Mouse (Mus musculus): ENCODE results near the gene Gm20388. TPM values are rescaled to one million over a fixed set of nuclear protein-coding genes. Genes with fewer than 3 reads are reported as not detected.
A peak's percentile ranks its signal among the peaks of the same experiment; 100 is the strongest.

Gene Gm20388
- polyA plus RNA-seq, 1 experiment: not detected

DNA sequence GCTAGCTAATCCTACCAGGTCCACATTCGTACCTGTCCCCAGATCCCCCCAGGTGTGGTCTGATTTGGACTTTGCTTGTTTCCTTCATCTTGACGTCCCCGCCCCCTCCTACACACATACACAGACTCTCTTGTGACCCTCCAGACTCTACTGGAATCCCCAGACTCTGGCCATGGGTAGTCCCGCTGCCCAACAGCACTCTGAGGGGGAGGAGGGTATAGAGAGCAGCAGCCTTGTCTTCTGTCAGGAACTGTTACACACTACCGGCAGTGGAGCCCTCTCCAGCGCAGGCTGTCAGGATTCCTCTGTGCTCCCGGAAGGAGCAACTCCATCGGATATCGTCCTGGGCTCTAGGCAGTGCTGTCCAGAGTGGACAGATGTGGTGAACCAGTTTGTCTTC is 3220.4 kb downstream of the Gm20388 start:
- WGBS: 68% methylated on average over 9 of the region's 9 CpGs
- TF ChIP-seq POLR2A (IDR thresholded peaks at IDR 0.05; ENCODE audit: insufficient read depth, low read depth, low read length) (no peak), CTCF (IDR thresholded peaks at IDR 0.05; ENCODE audit: insufficient read depth, low read depth, low read length) (no peak)
- peaks cover 22% of the 10 kb centered on the region for H3K4me1 ChIP-seq (ENCODE audit: control insufficient read depth, insufficient read depth, low read length)
- no peak overlapping the region for H3K4me3 ChIP-seq (ENCODE audit: insufficient read depth, low read depth, low read length)
- no peak overlapping the region for H3K27ac ChIP-seq (ENCODE audit: insufficient read depth, low read depth, low read length)

- no peak overlapping the region for H3K27ac ChIP-seq (ENCODE audit: insufficient read depth, low read depth, low read length)
- no peak for TF ChIP-seq CTCF (IDR thresholded peaks at IDR 0.05; ENCODE audit: insufficient read depth, low read depth, low read length)
- peaks cover 31% of the 10 kb centered on the region for H3K4me1 ChIP-seq (ENCODE audit: control insufficient read depth, insufficient read depth, low read length)
- no peak overlapping the region for H3K4me3 ChIP-seq (ENCODE audit: insufficient read depth, low read depth, low read length)
- 100% methylated on average over 2 of the region's 2 CpGs for WGBS
These were observed 3222.3 kb downstream of the Gm20388 start for GRCm38 (mm10) chr8:123132953-123133352.

DNA sequence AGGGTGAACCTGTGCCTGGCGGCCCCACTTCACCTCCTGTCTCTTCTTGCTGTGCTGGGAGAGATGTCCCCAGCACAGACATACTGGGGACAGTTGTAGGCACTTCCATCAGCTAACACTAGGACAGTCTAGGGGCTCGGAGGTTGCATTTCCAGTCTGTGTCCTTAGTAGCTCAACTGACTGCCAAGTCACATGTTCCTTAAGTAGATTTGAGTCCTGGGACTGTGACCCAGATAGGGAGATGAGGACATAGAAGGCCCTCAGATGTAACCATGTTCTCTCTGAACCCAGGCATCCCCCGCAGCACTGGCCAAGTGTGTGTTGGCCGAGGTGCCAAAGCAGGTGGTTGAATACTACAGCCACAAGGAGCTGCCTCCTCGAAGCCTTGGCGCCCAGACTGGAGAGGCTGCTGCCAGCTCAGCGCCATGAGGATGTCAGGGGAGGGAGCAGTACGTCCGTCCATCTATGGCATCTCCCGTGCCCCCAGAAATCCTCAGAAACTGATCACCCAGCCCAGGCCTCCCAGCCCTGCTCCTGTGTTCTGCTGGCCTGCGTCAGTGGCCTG is 3223.6 kb downstream of the Gm20388 start:
- Histone ChIP-seq H3K4me3 (ENCODE audit: insufficient read depth, low read depth, low read length) (no peak overlapping the region), H3K27ac (ENCODE audit: insufficient read depth, low read depth, low read length) (peak overlapping the region; percentile 58; the same call in 1 of the 2 replicates), H3K4me1 (ENCODE audit: control insufficient read depth, insufficient read depth, low read length) (peaks cover 41% of the 10 kb centered on the region)
- WGBS: 81% methylated on average over 11 of the region's 11 CpGs
- no peak for TF ChIP-seq CTCF (IDR thresholded peaks at IDR 0.05; ENCODE audit: insufficient read depth, low read depth, low read length)
- no peak for TF ChIP-seq POLR2A (IDR thresholded peaks at IDR 0.05; ENCODE audit: insufficient read depth, low read depth, low read length)

- Histone ChIP-seq H3K27ac (ENCODE audit: insufficient read depth, low read depth, low read length) (peak overlapping the region; percentile 17; the same call in 1 of the 2 replicates), H3K4me3 (ENCODE audit: insufficient read depth, low read depth, low read length) (no peak overlapping the region), H3K4me1 (ENCODE audit: control insufficient read depth, insufficient read depth, low read length) (peaks cover 45% of the 10 kb centered on the region)
- TF ChIP-seq POLR2A (IDR thresholded peaks at IDR 0.05; ENCODE audit: insufficient read depth, low read depth, low read length) (no peak), CTCF (IDR thresholded peaks at IDR 0.05; ENCODE audit: insufficient read depth, low read depth, low read length) (no peak)
- WGBS: 13% methylated on average over 7 of the region's 7 CpGs
These were observed 3224.8 kb downstream of the Gm20388 start for GRCm38 (mm10) chr8:123135406-123135805.

GRCm38 (mm10) chr8:123135806-123136205 is 3225.2 kb downstream of the Gm20388 start:
- Histone ChIP-seq H3K4me1 (ENCODE audit: control insufficient read depth, insufficient read depth, low read length) (peaks cover 45% of the 10 kb centered on the region), H3K4me3 (ENCODE audit: insufficient read depth, low read depth, low read length) (no peak overlapping the region), H3K27ac (ENCODE audit: insufficient read depth, low read depth, low read length) (peak overlapping the region; percentile 17; the same call in 1 of the 2 replicates)
- TF ChIP-seq POLR2A (IDR thresholded peaks at IDR 0.05; ENCODE audit: insufficient read depth, low read depth, low read length) (no peak), CTCF (IDR thresholded peaks at IDR 0.05; ENCODE audit: insufficient read depth, low read depth, low read length) (no peak)
- WGBS: 46% methylated on average over 9 of the region's 9 CpGs

- H3K4me3 ChIP-seq (ENCODE audit: insufficient read depth, low read depth, low read length): no peak overlapping the region
- 87% methylated on average over 9 of the region's 9 CpGs for WGBS
- TF ChIP-seq CTCF (IDR thresholded peaks at IDR 0.05; ENCODE audit: insufficient read depth, low read depth, low read length): no peak
- TF ChIP-seq POLR2A (IDR thresholded peaks at IDR 0.05; ENCODE audit: insufficient read depth, low read depth, low read length): no peak
These were observed 3225.6 kb downstream of the Gm20388 start for GRCm38 (mm10) chr8:123136287-123136686.

GRCm38 (mm10) chr8:123137645-123138077 is 3227.0 kb downstream of the Gm20388 start:
- H3K4me1 ChIP-seq (ENCODE audit: control insufficient read depth, insufficient read depth, low read length): peaks cover 52% of the 10 kb centered on the region
- peak overlapping the region; percentile 88 for H3K27ac ChIP-seq (ENCODE audit: insufficient read depth, low read depth, low read length)
- H3K4me3 ChIP-seq (ENCODE audit: insufficient read depth, low read depth, low read length): no peak overlapping the region
- TF ChIP-seq POLR2A (IDR thresholded peaks at IDR 0.05; ENCODE audit: insufficient read depth, low read depth, low read length) (0 out of 2 replicates have a peak, but pooled peaks have one; percentile 25), CTCF (IDR thresholded peaks at IDR 0.05; ENCODE audit: insufficient read depth, low read depth, low read length) (no peak)
- 5% methylated on average over 2 of the region's 2 CpGs for WGBS

More at GRCm38 (mm10) chr8:123136287-123136686, 3225.6 kb downstream of the Gm20388 start:
- H3K27ac ChIP-seq (ENCODE audit: insufficient read depth, low read depth, low read length): no peak overlapping the region; the same call in 1 of the 2 replicates
- H3K4me1 ChIP-seq (ENCODE audit: control insufficient read depth, insufficient read depth, low read length): peaks cover 45% of the 10 kb centered on the region

DNA sequence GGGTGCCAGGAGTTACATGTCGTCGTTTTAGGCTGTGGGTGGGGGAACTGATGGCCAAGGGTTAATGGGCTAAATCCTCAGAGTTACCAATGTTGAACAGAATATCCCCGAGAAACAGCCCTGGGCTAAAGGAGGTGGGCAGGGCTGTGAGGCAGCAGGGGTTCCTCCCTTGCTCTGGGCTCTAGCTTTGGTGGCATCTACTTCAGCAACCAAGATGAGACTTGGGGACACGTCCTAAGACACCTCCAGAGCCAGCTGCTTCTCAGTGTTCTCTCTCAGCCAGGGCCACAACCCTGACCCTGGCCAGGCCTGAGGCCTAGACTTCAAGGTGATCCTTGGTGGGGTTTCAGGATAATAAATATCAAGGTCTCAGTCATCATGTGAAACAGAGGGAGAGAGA is 3228.1 kb downstream of the Gm20388 start:
- Histone ChIP-seq H3K27ac (ENCODE audit: insufficient read depth, low read depth, low read length) (peak overlapping the region; percentile 88), H3K4me3 (ENCODE audit: insufficient read depth, low read depth, low read length) (no peak overlapping the region), H3K4me1 (ENCODE audit: control insufficient read depth, insufficient read depth, low read length) (peaks cover 52% of the 10 kb centered on the region)
- no peak for TF ChIP-seq CTCF (IDR thresholded peaks at IDR 0.05; ENCODE audit: insufficient read depth, low read depth, low read length)
- no peak for TF ChIP-seq POLR2A (IDR thresholded peaks at IDR 0.05; ENCODE audit: insufficient read depth, low read depth, low read length)
- WGBS: 63% methylated on average over 4 of the region's 4 CpGs

DNA sequence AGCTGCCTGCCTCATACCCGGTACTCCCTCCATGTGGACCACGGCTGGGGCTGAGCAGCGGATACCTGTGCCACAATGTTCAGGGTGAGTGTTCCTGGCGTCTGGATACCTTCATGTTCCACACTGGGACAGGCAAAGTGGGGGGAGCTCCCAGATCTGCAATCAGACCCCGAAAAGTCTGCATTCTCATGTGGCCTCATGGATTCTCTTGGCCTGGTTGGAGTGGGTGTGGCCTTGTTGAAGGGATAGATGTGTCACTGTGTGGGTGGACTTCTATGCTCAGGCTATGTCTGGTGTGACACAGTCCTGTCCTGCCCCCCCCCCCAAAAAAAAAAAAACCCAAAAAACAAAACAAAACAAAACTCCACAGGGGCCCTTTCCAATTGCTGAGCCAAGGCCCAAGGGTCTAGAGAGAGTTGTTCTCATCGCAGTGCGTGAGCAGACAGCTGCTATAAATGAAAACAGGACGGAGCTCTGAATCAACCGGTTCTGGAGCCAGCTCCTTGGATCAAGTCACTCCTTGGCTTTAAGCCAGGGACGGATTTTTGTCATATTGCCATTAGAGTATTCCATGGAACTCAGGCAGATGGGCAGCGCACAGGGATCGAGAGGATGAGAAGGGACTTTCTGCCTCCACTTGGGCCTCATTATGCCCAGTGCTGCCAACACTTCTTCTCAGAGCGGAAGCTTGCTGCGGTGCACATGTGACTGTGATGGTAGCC is 3231.3 kb downstream of the Gm20388 start:
- no peak overlapping the region for H3K4me3 ChIP-seq (ENCODE audit: insufficient read depth, low read depth, low read length)
- no peak overlapping the region for H3K27ac ChIP-seq (ENCODE audit: insufficient read depth, low read depth, low read length)
- TF ChIP-seq POLR2A (IDR thresholded peaks at IDR 0.05; ENCODE audit: insufficient read depth, low read depth, low read length): no peak
- TF ChIP-seq CTCF (IDR thresholded peaks at IDR 0.05; ENCODE audit: insufficient read depth, low read depth, low read length): no peak
- H3K4me1 ChIP-seq (ENCODE audit: control insufficient read depth, insufficient read depth, low read length): peaks cover 35% of the 10 kb centered on the region
- WGBS: 59% methylated on average over 14 of the region's 14 CpGs

Measured in olfactory bulb, adult 2 months (tissue).